Mouse (Mus musculus): ENCODE measurements around the gene Cox6b1. TPM values are rescaled to one million over a fixed set of nuclear protein-coding genes. Genes with fewer than 3 reads are reported as not detected.
A peak's percentile ranks its signal among the peaks of the same experiment; 100 is the strongest.

Gene Cox6b1
- total and polyA plus RNA-seq, 3 experiments, result 432 to 776 (median 581) TPM

DNA sequence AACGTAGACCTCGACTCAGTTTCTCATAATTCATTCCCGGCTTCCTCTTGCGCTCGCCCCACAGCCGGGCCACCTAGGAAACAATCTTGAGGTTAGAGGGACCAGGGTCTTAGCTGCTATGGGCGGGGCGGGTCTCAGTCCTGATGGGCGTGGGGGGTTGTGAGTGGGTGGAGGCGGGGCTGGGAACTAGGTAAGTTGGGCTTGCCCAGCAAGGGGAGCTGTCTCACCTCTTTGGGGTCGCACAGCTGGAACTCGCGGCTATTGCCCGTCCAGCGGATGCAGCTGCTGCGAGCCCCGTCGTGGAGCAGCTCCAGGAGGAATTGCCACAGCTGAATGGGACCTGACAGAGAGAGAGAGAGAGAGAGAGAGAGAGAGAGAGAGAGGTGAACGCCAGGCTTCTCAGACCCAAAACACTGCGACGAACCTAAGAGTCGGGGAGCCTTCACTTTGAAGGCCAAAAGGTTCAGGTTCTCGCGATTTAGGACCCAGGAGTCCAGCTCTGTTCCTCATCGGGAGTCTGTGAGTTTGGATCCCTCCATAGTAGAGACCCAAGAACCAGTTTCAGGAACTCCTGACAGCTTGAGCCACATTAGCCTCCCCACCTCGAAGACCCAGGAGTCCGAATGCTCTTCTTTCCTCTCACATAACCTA lies 7.9 kb upstream of the Cox6b1 start:
- Histone ChIP-seq H3K9me3 (replicated peaks; ENCODE audit: low read length) (no peaks in the 10 kb centered on the region), H3K27ac (ENCODE audit: insufficient read depth, low read depth) (no peak overlapping the region), H3K4me3 (replicated peaks in 1 of 3; ENCODE audit: low read depth in 2 of 3, low read length in 2 of 3, poor library complexity in 1 of 3) (no peak overlapping the region), H3K4me2 (ENCODE audit: insufficient read depth, low read depth, poor library complexity, severe bottlenecking) (no peak overlapping the region), H3K79me2 (replicated peaks; ENCODE audit: control insufficient read depth, extremely low read depth, insufficient read depth, poor library complexity, severe bottlenecking) (no peaks in the 10 kb centered on the region), H3K36me3 (replicated peaks in 1 of 2; ENCODE audit: control insufficient read depth in 1 of 2, insufficient read depth in 1 of 2, low read length in 1 of 2) (no peaks in the 10 kb centered on the region), H3K27me3 (replicated peaks) (no peaks in the 10 kb centered on the region), H3K9ac (ENCODE audit: insufficient read depth, low read depth) (no peak overlapping the region), H3K4me1 (ENCODE audit: control insufficient read depth in 1 of 2, insufficient read depth in 2 of 2) (peaks cover 12 to 16% of the 10 kb centered on the region in 2 experiments)
- dilution Hi-C loops (cut with MboI; ENCODE audit: extremely low pct_ligation_motif_present, extremely low pct_unique_long_range_greater_than_20kb, low sequenced_read_pairs) (no loop called here), in situ Hi-C loops (cut with MboI; ENCODE audit: low pct_ligation_motif_present, low pct_unique_long_range_greater_than_20kb, low sequenced_read_pairs) (no loop called here)
- DNase-seq (ENCODE audit: extremely low read depth), result no peak
- TF ChIP-seq ZKSCAN1 (IDR thresholded peaks at IDR 0.05; ENCODE audit: borderline replicate concordance, low read depth, low read length) (no peak), RAD21 (IDR thresholded peaks at IDR 0.05; ENCODE audit: low read depth, low read length) (no peak), MAZ (IDR thresholded peaks at IDR 0.05; ENCODE audit: low read depth, low read length) (no peak), SIN3A (IDR thresholded peaks at IDR 0.05; ENCODE audit: low read length) (no peak), E2F4 (IDR thresholded peaks at IDR 0.05; ENCODE audit: insufficient replicate concordance, low read depth, low read length) (no peak), MXI1 (IDR thresholded peaks at IDR 0.05; ENCODE audit: low read depth, low read length) (no peak), ZNF384 (IDR thresholded peaks at IDR 0.05; ENCODE audit: low read depth, low read length) (no peak), KAT2A (IDR thresholded peaks at IDR 0.05; ENCODE audit: insufficient replicate concordance, low read length) (no peak), ZMIZ1 (IDR thresholded peaks at IDR 0.05; ENCODE audit: low read depth, low read length) (no peak), MYC (IDR thresholded peaks at IDR 0.05; ENCODE audit: low read depth, low read length) (no peak), PAX5 (IDR thresholded peaks at IDR 0.05; ENCODE audit: low read length) (no peak), ZC3H11A (IDR thresholded peaks at IDR 0.05; ENCODE audit: low read depth, low read length) (no peak), POLR2AphosphoS2 (IDR thresholded peaks at IDR 0.05; ENCODE audit: low read depth, low read length) (no peak), MAX (IDR thresholded peaks at IDR 0.05; ENCODE audit: low read length) (no peak), CTCF (conservative IDR thresholded peaks at IDR 0.05 in 1 of 2, IDR thresholded peaks at IDR 0.05 in 1 of 2; ENCODE audit: low read depth in 2 of 2, low read length in 2 of 2) (no peak), BHLHE40 (IDR thresholded peaks at IDR 0.05; ENCODE audit: low read depth, low read length) (no peak), JUN (IDR thresholded peaks at IDR 0.05; ENCODE audit: insufficient read depth, low read depth, low read length) (no peak)

GRCm38 (mm10) chr7:30629013-30629412 lies 3.1 kb upstream of the Cox6b1 start:
- Histone ChIP-seq H3K4me2 (ENCODE audit: insufficient read depth, low read depth, poor library complexity, severe bottlenecking) (peak overlapping the region; percentile 5), H3K27ac (ENCODE audit: insufficient read depth, low read depth) (peak overlapping the region; percentile 51; the same call in 1 of the 2 replicates), H3K79me2 (replicated peaks; ENCODE audit: control insufficient read depth, extremely low read depth, insufficient read depth, poor library complexity, severe bottlenecking) (peaks cover 19% of the 10 kb centered on the region), H3K27me3 (replicated peaks) (no peaks in the 10 kb centered on the region), H3K4me3 (replicated peaks in 1 of 3; ENCODE audit: low read depth in 2 of 3, low read length in 2 of 3, poor library complexity in 1 of 3) (no peak overlapping the region), H3K9ac (ENCODE audit: insufficient read depth, low read depth) (no peak overlapping the region), H3K4me1 (ENCODE audit: control insufficient read depth in 1 of 2, insufficient read depth in 2 of 2) (peaks cover 14 to 33% of the 10 kb centered on the region in 2 experiments), H3K9me3 (replicated peaks; ENCODE audit: low read length) (no peaks in the 10 kb centered on the region), H3K36me3 (replicated peaks in 1 of 2; ENCODE audit: control insufficient read depth in 1 of 2, insufficient read depth in 1 of 2, low read length in 1 of 2) (peaks cover 0 to 9% of the 10 kb centered on the region in 2 experiments)
- in situ Hi-C loops (cut with MboI; ENCODE audit: low pct_ligation_motif_present, low pct_unique_long_range_greater_than_20kb, low sequenced_read_pairs), result no loop called here
- DNase-seq (ENCODE audit: extremely low read depth), result peak; percentile 75
- dilution Hi-C loops (cut with MboI; ENCODE audit: extremely low pct_ligation_motif_present, extremely low pct_unique_long_range_greater_than_20kb, low sequenced_read_pairs), result no loop called here
- TF ChIP-seq MXI1 (IDR thresholded peaks at IDR 0.05; ENCODE audit: low read depth, low read length) (peak; percentile 35; the same call in 1 of the 2 replicates), HCFC1 (IDR thresholded peaks at IDR 0.05; ENCODE audit: low read depth, low read length) (peak; percentile 27), MEF2A (IDR thresholded peaks at IDR 0.05; ENCODE audit: borderline replicate concordance, low read depth, low read length) (no peak; the same call in 1 of the 2 replicates), CHD2 (IDR thresholded peaks at IDR 0.05; ENCODE audit: low read length) (0 out of 2 replicates have a peak, but pooled peaks have one; percentile 22), BHLHE40 (IDR thresholded peaks at IDR 0.05; ENCODE audit: low read depth, low read length) (0 out of 2 replicates have a peak, but pooled peaks have one; percentile 33), JUND (conservative IDR thresholded peaks at IDR 0.05; ENCODE audit: low read depth, low read length) (0 out of 2 replicates have a peak, but pooled peaks have one; percentile 33), ZKSCAN1 (IDR thresholded peaks at IDR 0.05; ENCODE audit: borderline replicate concordance, low read depth, low read length) (no peak), SIN3A (IDR thresholded peaks at IDR 0.05; ENCODE audit: low read length) (peak; percentile 76), IRF4 (IDR thresholded peaks at IDR 0.05; ENCODE audit: low read depth, low read length) (peak; percentile 87), CTCF (conservative IDR thresholded peaks at IDR 0.05 in 1 of 2, IDR thresholded peaks at IDR 0.05 in 1 of 2; ENCODE audit: low read depth in 2 of 2, low read length in 2 of 2) (peak in 1 of 2 experiments; percentile 31; a peak in 2 of 4 replicates), RAD21 (IDR thresholded peaks at IDR 0.05; ENCODE audit: low read depth, low read length) (no peak), JUN (IDR thresholded peaks at IDR 0.05; ENCODE audit: insufficient read depth, low read depth, low read length) (peak; percentile 24; the same call in 1 of the 2 replicates), TCF12 (IDR thresholded peaks at IDR 0.05; ENCODE audit: low read depth, low read length) (peak; percentile 40; the same call in 1 of the 2 replicates), EP300 (IDR thresholded peaks at IDR 0.05; ENCODE audit: low read length) (peak; percentile 85), POLR2A (IDR thresholded peaks at IDR 0.05; ENCODE audit: low read depth, low read length) (no peak), MAFK (IDR thresholded peaks at IDR 0.05; ENCODE audit: insufficient replicate concordance, low read length) (no peak), ELF1 (IDR thresholded peaks at IDR 0.05; ENCODE audit: low read depth, low read length) (0 out of 2 replicates have a peak, but pooled peaks have one; percentile 19), RCOR1 (conservative IDR thresholded peaks at IDR 0.05; ENCODE audit: low read depth, low read length) (peak; percentile 52; the same call in 1 of the 2 replicates), MYC (IDR thresholded peaks at IDR 0.05; ENCODE audit: low read depth, low read length) (peak; percentile 65; the same call in 1 of the 2 replicates), ZNF384 (IDR thresholded peaks at IDR 0.05; ENCODE audit: low read depth, low read length) (no peak), E2F4 (IDR thresholded peaks at IDR 0.05; ENCODE audit: insufficient replicate concordance, low read depth, low read length) (no peak), CHD1 (IDR thresholded peaks at IDR 0.05; ENCODE audit: low read depth, low read length) (no peak)
